Comparison of ENCODE assay signal across 9 mouse cellular contexts in genomic region chr12:113217306-113218242, GRCm38 (mm10). TPM values are rescaled to one million over a fixed set of nuclear protein-coding genes. Genes with fewer than 3 reads are reported as not detected.
A peak's percentile ranks its signal among the peaks of the same experiment; 100 is the strongest.
DNase-seq lines count a peak whose midpoint lies in the region; ATAC-seq lines count a peak whose summit lies in the region.
"Had no signal": no experiment of that assay in that cellular context is flagged by ENCODE, and none has a peak within 500 bp of the region (broad histone marks: within the 10 kb centered on the region; RNA-seq: fewer than 3 reads in every experiment).

No protein-coding gene starts in this region.

- H3K4me1 ChIP-seq in forebrain, embryonic 10.5 days, result no peaks in the 10 kb centered on the region
- no peaks in the 10 kb centered on the region for H3K4me1 ChIP-seq in hindbrain, embryonic 11.5 days (replicated peaks; ENCODE audit: control insufficient read depth, insufficient read depth, low read length)

- H3K4me3 ChIP-seq in forebrain, embryonic 10.5 days, result no peak overlapping the region
- H3K4me3 ChIP-seq in hindbrain, embryonic 11.5 days (ENCODE audit: low read depth, low read length), result no peak overlapping the region
- H3K4me3 ChIP-seq: heart, embryonic 13.5 days had no signal

- H3K36me3 ChIP-seq in forebrain, embryonic 10.5 days (replicated peaks), result no peaks in the 10 kb centered on the region
- no peaks in the 10 kb centered on the region for H3K36me3 ChIP-seq in hindbrain, embryonic 11.5 days (ENCODE audit: control insufficient read depth, insufficient read depth, low read length)
- H3K36me3 ChIP-seq: heart, embryonic 13.5 days had no signal

- no peak overlapping the region for H3K9ac ChIP-seq in hindbrain, embryonic 11.5 days (ENCODE audit: low read depth, low read length)
- H3K9ac ChIP-seq: heart, embryonic 13.5 days had no signal

- no peak overlapping the region for H3K4me2 ChIP-seq in hindbrain, embryonic 11.5 days (replicated peaks; ENCODE audit: low read depth, low read length)
- H3K4me2 ChIP-seq: heart, embryonic 13.5 days had no signal

- no peak overlapping the region for H3K27ac ChIP-seq in forebrain, embryonic 10.5 days
- H3K27ac ChIP-seq in hindbrain, embryonic 11.5 days (ENCODE audit: low read depth, low read length), result no peak overlapping the region
- H3K27ac ChIP-seq: heart, embryonic 13.5 days had no signal

- no peaks in the 10 kb centered on the region for H3K27me3 ChIP-seq in forebrain, embryonic 10.5 days (ENCODE audit: poor library complexity, severe bottlenecking)
- no peaks in the 10 kb centered on the region; the same call in 1 of the 2 replicates for H3K27me3 ChIP-seq in hindbrain, embryonic 11.5 days (ENCODE audit: control insufficient read depth, insufficient read depth, low read length)

- no peaks in the 10 kb centered on the region for H3K9me3 ChIP-seq in forebrain, embryonic 10.5 days
- H3K9me3 ChIP-seq in hindbrain, embryonic 11.5 days (ENCODE audit: control insufficient read depth, low read length), result no peaks in the 10 kb centered on the region
- H3K9me3 ChIP-seq: heart, embryonic 13.5 days had no signal

- WGBS in forebrain, embryonic 10.5 days, result 30% methylated on average over 11 of the region's 11 CpGs
- WGBS in hindbrain, embryonic 11.5 days, result 26% methylated on average over 11 of the region's 11 CpGs

- peak; percentile 83 for DNase-seq in ES-CJ7 (ENCODE audit: low read depth, low spot score)
- peak; percentile 83 for DNase-seq in c-Kit-positive CD71-negative TER-119-negative erythroid progenitor cells, embryonic 14.5 days (ENCODE audit: low read depth)
- peak; percentile 69 for DNase-seq in forebrain, embryonic 10.5 days (ENCODE audit: extremely low spot score, low spot score)
- DNase-seq in hindbrain, embryonic 11.5 days (ENCODE audit: low spot score), result peak; percentile 89
- DNase-seq in layer of hippocampus, postnatal 14 days (ENCODE audit: low spot score in 2 of 2), result peak; percentile 62 to 63
- DNase-seq in retina, postnatal 1 day, result peak; percentile 85
- peak; percentile 38 for DNase-seq in urinary bladder, adult 2 months (ENCODE audit: low spot score)

- peak; percentile 26; the same call in 1 of the 2 replicates for ATAC-seq in hindbrain, embryonic 11.5 days (ENCODE audit: low FRiP score)
- ATAC-seq in megakaryocyte, adult 5-6 weeks (ENCODE audit: poor library complexity, severe bottlenecking), result peak; percentile 50

RNA-seq across cellular contexts. Expression of gene Tmem121, which starts 31.8 kb away (rescaled TPM):
- 18.7 and 20.3 TPM in 2 replicates for polyA plus RNA-seq in forebrain, embryonic 10.5 days (2016; fragmentation: Nextera tagmentation; extraction: Ambion mirVana)
- 8.9 and 10.8 TPM in 2 replicates for polyA plus RNA-seq in hindbrain, embryonic 11.5 days (2014; fragmentation: Nextera tagmentation; extraction: Ambion mirVana)
- total RNA-seq in layer of hippocampus, postnatal 14 days (2021), result 10 to 100 TPM; 23.2 to 24.0 TPM
- total RNA-seq in megakaryocyte, adult 5-6 weeks (2015), result 0.69 TPM in 1 of 2 replicates, not detected in the other
- not detected in 2 replicates for total RNA-seq in megakaryocyte, adult 5-6 weeks (2017)
- 0.69 and 0.98 TPM in 2 replicates for polyA plus RNA-seq in urinary bladder, adult 2 months (2012; rRNA removed)

Comparison
In these comparisons a context has a peak if more than half of its experiments do, and no peak if none do; other contexts are left out.
1. DNase-seq: peak in every context shown above with its lines; median percentile 89 in hindbrain, embryonic 11.5 days; 85 in retina, postnatal 1 day; 83 in ES-CJ7; 83 in c-Kit-positive CD71-negative TER-119-negative erythroid progenitor cells, embryonic 14.5 days; 69 in forebrain, embryonic 10.5 days; 62 in layer of hippocampus, postnatal 14 days; 38 in urinary bladder, adult 2 months.